Mouse (Mus musculus): Measurements from ENCODE around the gene Nbeal1.

DNA sequence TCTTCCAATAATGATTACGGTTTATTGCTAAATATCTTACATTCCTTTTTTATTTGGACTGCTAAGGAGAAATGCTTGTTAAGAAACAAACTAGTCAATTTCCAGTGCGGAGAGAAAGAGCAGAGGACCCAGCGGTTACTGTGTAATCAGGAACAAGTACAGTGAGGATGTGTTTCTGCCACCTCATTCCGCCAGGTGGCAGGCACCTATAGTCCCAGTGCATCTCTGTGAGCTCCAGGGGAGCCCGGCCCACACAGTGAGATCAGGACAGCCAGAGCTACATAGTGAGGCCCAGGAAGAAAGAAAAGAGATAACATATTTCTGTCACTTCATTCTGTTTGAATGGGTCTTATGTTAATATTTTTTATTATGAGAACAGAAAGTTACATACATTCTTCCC lies 27.7 kb upstream of the Nbeal1 start:
- TF ChIP-seq POLR2A (IDR thresholded peaks at IDR 0.05; ENCODE audit: borderline replicate concordance, low read depth, low read length) (no peak), CTCF (IDR thresholded peaks at IDR 0.05; ENCODE audit: low read depth, low read length) (no peak)
